Mouse (Mus musculus) kidney, adult 2 months (tissue): ENCODE data around the gene Nipsnap2. TPM values are rescaled to one million over a fixed set of nuclear protein-coding genes. Genes with fewer than 3 reads are reported as not detected.

ENCODE experiments used
- DNase-seq: peaks from one replicate; pipeline ENCODE4 v3.0.0; 2021
- H3K27ac ChIP-seq: fragments of 200-500 bp; 2 replicates; pipeline ENCODE4 v1.5.1; 2012; ENCODE audit warnings: low read depth, low read length, control low read depth, inconsistent platforms; ENCODE audit not compliant: insufficient read depth
- H3K27me3 ChIP-seq: fragments of 200-500 bp; replicated peaks from 2 replicates; pipeline ENCODE4 v1.6.1; 2012; ENCODE audit warnings: mild to moderate bottlenecking, moderate library complexity, low read length, inconsistent platforms; ENCODE audit not compliant: control insufficient read depth, insufficient read depth
- H3K36me3 ChIP-seq: fragments of 200-500 bp; 2 replicates; pipeline ENCODE4 v1.6.1; 2012; ENCODE audit warnings: mild to moderate bottlenecking, moderate library complexity, low read length, inconsistent platforms; ENCODE audit not compliant: control insufficient read depth, insufficient read depth
- H3K4me1 ChIP-seq: fragments of 200-500 bp; 2 replicates; pipeline ENCODE4 v1.6.1; 2011; ENCODE audit warnings: low read length; ENCODE audit not compliant: control insufficient read depth, insufficient read depth
- H3K4me3 ChIP-seq: fragments of 200-500 bp; 2 replicates; pipeline ENCODE4 v1.5.1; 2011; ENCODE audit warnings: mild to moderate bottlenecking, low read depth, low read length, control low read depth; ENCODE audit not compliant: insufficient read depth
- CTCF ChIP-seq: fragments of 200-500 bp; conservative IDR thresholded peaks from 2 replicates; pipeline ENCODE4 v1.5.1; 2011; ENCODE audit warnings: low read depth, mild to moderate bottlenecking, control low read depth, low read length, moderate library complexity, mixed read lengths; ENCODE audit not compliant: insufficient read depth, insufficient read length
- POLR2A ChIP-seq: fragments of 200-500 bp; IDR thresholded peaks from one replicate; pipeline ENCODE4 v1.6.1; 2011; ENCODE audit warnings: low read depth, low read length, control low read depth
- WGBS: fragments of 180-500 bp; shearing (Covaris S2); methylation state at CpG from one replicate; pipeline ENCODE4 v1.1.7; 2018; 5-methylcytosine and 5-hydroxymethylcytosine counted together
- polyA plus RNA-seq: library from polyadenylated mRNA; depleted of rRNA; stranded (reverse); fragments of >200 nt; gene quantifications from 2 replicates; pipeline ENCODE4 v1.2.3, GENCODE M21; 2012

Nipsnap2 gene
- polyA plus RNA-seq, 1 experiment, result 89.8 TPM

- WGBS, result 24% methylated on average over 11 of the region's 11 CpGs
- Histone ChIP-seq H3K4me3 (no peak overlapping the region), H3K4me1 (peaks cover 22% of the 10 kb centered on the region; the same call in 1 of the 2 replicates), H3K27me3 (no peaks in the 10 kb centered on the region), H3K27ac (peak overlapping the region; percentile 5; the same call in 1 of the 2 replicates), H3K36me3 (no peaks in the 10 kb centered on the region)
- TF ChIP-seq POLR2A, result no peak
- TF ChIP-seq CTCF, result no peak
- DNase-seq, result no peak
These were observed 4.4 kb downstream of the Nipsnap2 start for GRCm38 (mm10) chr5:129729286-129729685.

GRCm38 (mm10) chr5:129730344-129730743 lies 5.5 kb downstream of the Nipsnap2 start:
- 26% methylated on average over 11 of the region's 11 CpGs for WGBS
- peak; percentile 56 for DNase-seq
- TF ChIP-seq CTCF, result no peak
- no peak for TF ChIP-seq POLR2A
- no peaks in the 10 kb centered on the region for H3K36me3 ChIP-seq
- peak overlapping the region; percentile 11; the same call in 1 of the 2 replicates for H3K27ac ChIP-seq
- peaks cover 22% of the 10 kb centered on the region; the same call in 1 of the 2 replicates for H3K4me1 ChIP-seq
- H3K4me3 ChIP-seq, result no peak overlapping the region
- H3K27me3 ChIP-seq, result no peaks in the 10 kb centered on the region

- Histone ChIP-seq H3K36me3 (no peaks in the 10 kb centered on the region), H3K4me1 (peaks cover 22% of the 10 kb centered on the region; the same call in 1 of the 2 replicates), H3K27ac (no peak overlapping the region), H3K27me3 (no peaks in the 10 kb centered on the region), H3K4me3 (no peak overlapping the region)
- DNase-seq, result no peak
- WGBS, result 72% methylated on average over 5 of the region's 5 CpGs
- no peak for TF ChIP-seq CTCF
- no peak for TF ChIP-seq POLR2A
These were observed 6.2 kb downstream of the Nipsnap2 start for GRCm38 (mm10) chr5:129731021-129731420.

- no peak overlapping the region for H3K4me3 ChIP-seq
- no peaks in the 10 kb centered on the region for H3K4me1 ChIP-seq
- WGBS, result 89% methylated on average over 1 of the region's 1 CpGs
- DNase-seq, result peak; percentile 56
- no peaks in the 10 kb centered on the region for H3K36me3 ChIP-seq
- H3K27me3 ChIP-seq, result no peaks in the 10 kb centered on the region
- TF ChIP-seq CTCF (peak; percentile 27; the same call in 1 of the 2 replicates), POLR2A (no peak)
- no peak overlapping the region for H3K27ac ChIP-seq
These were observed 16.1 kb downstream of the Nipsnap2 start for GRCm38 (mm10) chr5:129740976-129741375.

GRCm38 (mm10) chr5:129742903-129743488 lies 18.1 kb downstream of the Nipsnap2 start:
- TF ChIP-seq CTCF (no peak), POLR2A (no peak)
- H3K4me1 ChIP-seq, result no peaks in the 10 kb centered on the region
- no peak overlapping the region for H3K4me3 ChIP-seq
- H3K36me3 ChIP-seq, result peaks cover 3% of the 10 kb centered on the region; the same call in 1 of the 2 replicates
- DNase-seq, result no peak
- no peak overlapping the region for H3K27ac ChIP-seq
- no peaks in the 10 kb centered on the region for H3K27me3 ChIP-seq
- 91% methylated on average over 7 of the region's 7 CpGs for WGBS

GRCm38 (mm10) chr5:129744050-129744449 lies 19.2 kb downstream of the Nipsnap2 start:
- H3K27ac ChIP-seq, result no peak overlapping the region
- H3K4me3 ChIP-seq, result no peak overlapping the region
- no peak for DNase-seq
- H3K36me3 ChIP-seq, result peaks cover 3% of the 10 kb centered on the region
- H3K27me3 ChIP-seq, result no peaks in the 10 kb centered on the region
- no peaks in the 10 kb centered on the region for H3K4me1 ChIP-seq
- 84% methylated on average over 6 of the region's 6 CpGs for WGBS
- TF ChIP-seq CTCF (no peak), POLR2A (no peak)

- 92% methylated on average over 20 of the region's 20 CpGs for WGBS
- Histone ChIP-seq H3K4me1 (peaks cover 12% of the 10 kb centered on the region), H3K4me3 (no peak overlapping the region), H3K27me3 (no peaks in the 10 kb centered on the region), H3K36me3 (peaks cover 2% of the 10 kb centered on the region; the same call in 1 of the 2 replicates), H3K27ac (no peak overlapping the region)
- no peak for DNase-seq
- no peak for TF ChIP-seq POLR2A
- TF ChIP-seq CTCF, result no peak
These were observed 32.0 kb downstream of the Nipsnap2 start for GRCm38 (mm10) chr5:129756886-129757285.
